Mouse (Mus musculus) CH12.LX (cell line): ENCODE results near the gene Tdrd12. TPM values are rescaled to one million over a fixed set of nuclear protein-coding genes. Genes with fewer than 3 reads are reported as not detected.

Experiments
- DNase-seq: peaks from one replicate; pipeline ENCODE4 v3.0.0-alpha.2; 2013; ENCODE audit errors: extremely low read depth
- H3K27ac ChIP-seq: 2 replicates; pipeline ENCODE4 v1.5.1; 2012; ENCODE audit warnings: low read depth, mild to moderate bottlenecking, control low read depth, moderate library complexity; ENCODE audit not compliant: insufficient read depth
- H3K27me3 ChIP-seq: replicated peaks from 2 replicates; pipeline ENCODE3; 2012; ENCODE audit warnings: inconsistent platforms
- H3K36me3 ChIP-seq, 2 experiments: replicated peaks in 1 of 2; 2 replicates each; pipeline versions ENCODE3 to v1.6.1; 2012; ENCODE audit warnings: inconsistent platforms in 1 of 2, low read length in 1 of 2, mild to moderate bottlenecking in 1 of 2, mixed read lengths in 1 of 2, moderate library complexity in 1 of 2; ENCODE audit not compliant: control insufficient read depth in 1 of 2, insufficient read depth in 1 of 2
- H3K4me1 ChIP-seq, 2 experiments: 2 replicates each; pipeline ENCODE4 v1.6.1; 2012; ENCODE audit warnings: inconsistent platforms in 1 of 2, moderate library complexity in 1 of 2; ENCODE audit not compliant: insufficient read depth in 2 of 2, control insufficient read depth in 1 of 2
- H3K4me2 ChIP-seq: 2 replicates; pipeline ENCODE4 v1.6.1; 2012; ENCODE audit warnings: low read depth, mild to moderate bottlenecking, control low read depth; ENCODE audit not compliant: poor library complexity, insufficient read depth, severe bottlenecking
- H3K4me3 ChIP-seq, 3 experiments: fragments of 150-350 bp in 1 of 3; sonication (generic) in 1 of 3; replicated peaks in 1 of 3; 2 replicates each; pipeline versions ENCODE3 to v1.5.1; 2011 to 2012; ENCODE audit warnings: low read depth in 2 of 3, low read length in 2 of 3, mild to moderate bottlenecking in 2 of 3, moderate library complexity in 2 of 3, control low read depth in 1 of 3, improper control_type of control experiment in 1 of 3, inconsistent platforms in 1 of 3, mixed read lengths in 1 of 3; ENCODE audit not compliant: poor library complexity in 1 of 3
- H3K79me2 ChIP-seq: replicated peaks from 2 replicates; pipeline ENCODE4 v1.6.1; 2012; ENCODE audit warnings: mild to moderate bottlenecking, moderate library complexity; ENCODE audit not compliant: control insufficient read depth, poor library complexity, insufficient read depth, severe bottlenecking; ENCODE audit errors: extremely low read depth
- H3K9ac ChIP-seq: 2 replicates; pipeline ENCODE4 v1.6.1; 2012; ENCODE audit warnings: low read depth, mild to moderate bottlenecking, control low read depth, moderate library complexity; ENCODE audit not compliant: insufficient read depth
- H3K9me3 ChIP-seq: replicated peaks from 2 replicates; pipeline ENCODE3; 2012; ENCODE audit warnings: low read length, inconsistent platforms, mixed read lengths
- BHLHE40 ChIP-seq: IDR thresholded peaks from 2 replicates; pipeline ENCODE4 v1.6.1; 2011; ENCODE audit warnings: mild to moderate bottlenecking, low read depth, low read length, improper control_type of control experiment
- CHD1 ChIP-seq: IDR thresholded peaks from 2 replicates; pipeline ENCODE4 v1.6.1; 2012; ENCODE audit warnings: low read depth, low read length, improper control_type of control experiment, inconsistent platforms
- CHD2 ChIP-seq: IDR thresholded peaks from 2 replicates; pipeline ENCODE4 v1.6.1; 2011; ENCODE audit warnings: low read length, improper control_type of control experiment
- CTCF ChIP-seq, 2 experiments: IDR thresholded peaks in 1 of 2; conservative IDR thresholded peaks in 1 of 2; 2 replicates each; pipeline ENCODE4 v1.5.1; 2011 to 2012; ENCODE audit warnings: low read depth in 2 of 2, low read length in 2 of 2, improper control_type of control experiment in 1 of 2, inconsistent platforms in 1 of 2, mild to moderate bottlenecking in 1 of 2, moderate library complexity in 1 of 2
- E2F4 ChIP-seq: IDR thresholded peaks from 2 replicates; pipeline ENCODE4 v1.6.1; 2011; ENCODE audit warnings: low read depth, low read length, improper control_type of control experiment; ENCODE audit not compliant: insufficient replicate concordance
- ELF1 ChIP-seq: IDR thresholded peaks from 2 replicates; pipeline ENCODE4 v1.6.1; 2014; ENCODE audit warnings: low read depth, mild to moderate bottlenecking, inconsistent platforms, low read length, improper control_type of control experiment
- EP300 ChIP-seq: IDR thresholded peaks from 2 replicates; pipeline ENCODE4 v1.6.1; 2011; ENCODE audit warnings: low read length, improper control_type of control experiment
- ETS1 ChIP-seq: conservative IDR thresholded peaks from 2 replicates; pipeline ENCODE4 v1.6.1; 2012; ENCODE audit warnings: low read depth, mild to moderate bottlenecking, inconsistent platforms, low read length, improper control_type of control experiment, moderate library complexity
- GABPA ChIP-seq: IDR thresholded peaks from 2 replicates; pipeline ENCODE4 v1.6.1; 2012; ENCODE audit warnings: low read depth, low read length, improper control_type of control experiment, inconsistent platforms; ENCODE audit not compliant: insufficient replicate concordance
- HCFC1 ChIP-seq: IDR thresholded peaks from 2 replicates; pipeline ENCODE4 v1.6.1; 2012; ENCODE audit warnings: low read depth, mild to moderate bottlenecking, inconsistent platforms, low read length, improper control_type of control experiment
- IRF4 ChIP-seq: IDR thresholded peaks from 2 replicates; pipeline ENCODE4 v1.6.1; 2014; ENCODE audit warnings: low read depth, mild to moderate bottlenecking, inconsistent platforms, low read length, improper control_type of control experiment
- JUN ChIP-seq: IDR thresholded peaks from 2 replicates; pipeline ENCODE4 v1.6.1; 2011; ENCODE audit warnings: low read depth, mild to moderate bottlenecking, low read length, improper control_type of control experiment, moderate library complexity; ENCODE audit not compliant: insufficient read depth
- JUND ChIP-seq: conservative IDR thresholded peaks from 2 replicates; pipeline ENCODE4 v1.6.1; 2011; ENCODE audit warnings: low read depth, low read length, improper control_type of control experiment
- KAT2A ChIP-seq: IDR thresholded peaks from 2 replicates; pipeline ENCODE4 v1.6.1; 2012; ENCODE audit warnings: low read length, improper control_type of control experiment, inconsistent platforms; ENCODE audit not compliant: insufficient replicate concordance
- MAFK ChIP-seq: IDR thresholded peaks from 2 replicates; pipeline ENCODE4 v1.6.1; 2011; ENCODE audit warnings: low read length, improper control_type of control experiment; ENCODE audit not compliant: insufficient replicate concordance
- MAX ChIP-seq: IDR thresholded peaks from 2 replicates; pipeline ENCODE4 v1.6.1; 2011; ENCODE audit warnings: low read length, improper control_type of control experiment
- MAZ ChIP-seq: IDR thresholded peaks from 2 replicates; pipeline ENCODE4 v1.6.1; 2012; ENCODE audit warnings: low read depth, mild to moderate bottlenecking, inconsistent platforms, low read length, improper control_type of control experiment, moderate library complexity
- MEF2A ChIP-seq: IDR thresholded peaks from 2 replicates; pipeline ENCODE4 v1.6.1; 2014; ENCODE audit warnings: low read depth, mild to moderate bottlenecking, inconsistent platforms, low read length, improper control_type of control experiment, borderline replicate concordance
- MXI1 ChIP-seq: IDR thresholded peaks from 2 replicates; pipeline ENCODE4 v1.6.1; 2011; ENCODE audit warnings: mild to moderate bottlenecking, low read depth, low read length, improper control_type of control experiment
- MYC ChIP-seq: IDR thresholded peaks from 2 replicates; pipeline ENCODE4 v1.6.1; 2011; ENCODE audit warnings: low read depth, mild to moderate bottlenecking, improper control_type of control experiment, low read length
- NELFE ChIP-seq: IDR thresholded peaks from 2 replicates; pipeline ENCODE4 v1.6.1; 2011; ENCODE audit warnings: low read depth, low read length, improper control_type of control experiment
- NRF1 ChIP-seq: IDR thresholded peaks from 2 replicates; pipeline ENCODE4 v1.6.1; 2014; ENCODE audit warnings: low read depth, mild to moderate bottlenecking, inconsistent platforms, low read length, improper control_type of control experiment, moderate library complexity
- PAX5 ChIP-seq: IDR thresholded peaks from 2 replicates; pipeline ENCODE4 v1.6.1; 2012; ENCODE audit warnings: low read length, inconsistent platforms, mixed read lengths
- POLR2A ChIP-seq: IDR thresholded peaks from 2 replicates; pipeline ENCODE4 v1.6.1; 2011; ENCODE audit warnings: low read depth, mild to moderate bottlenecking, improper control_type of control experiment, low read length
- POLR2AphosphoS2 ChIP-seq: IDR thresholded peaks from 2 replicates; pipeline ENCODE4 v1.6.1; 2011; ENCODE audit warnings: low read depth, low read length, improper control_type of control experiment
- RAD21 ChIP-seq: IDR thresholded peaks from 2 replicates; pipeline ENCODE4 v1.6.1; 2011; ENCODE audit warnings: low read depth, mild to moderate bottlenecking, low read length, improper control_type of control experiment, moderate library complexity
- RCOR1 ChIP-seq: conservative IDR thresholded peaks from 2 replicates; pipeline ENCODE4 v1.6.1; 2012; ENCODE audit warnings: low read depth, mild to moderate bottlenecking, inconsistent platforms, low read length, improper control_type of control experiment
- SIN3A ChIP-seq: IDR thresholded peaks from 2 replicates; pipeline ENCODE4 v1.6.1; 2012; ENCODE audit warnings: low read length, improper control_type of control experiment, inconsistent platforms
- SMC3 ChIP-seq: IDR thresholded peaks from 2 replicates; pipeline ENCODE4 v1.6.1; 2011; ENCODE audit warnings: low read depth, low read length, improper control_type of control experiment
- TBP ChIP-seq: conservative IDR thresholded peaks from 2 replicates; pipeline ENCODE4 v1.6.1; 2011; ENCODE audit warnings: low read depth, low read length, improper control_type of control experiment
- UBTF ChIP-seq: IDR thresholded peaks from 2 replicates; pipeline ENCODE4 v1.6.1; 2012; ENCODE audit warnings: low read depth, mild to moderate bottlenecking, inconsistent platforms, low read length, improper control_type of control experiment, moderate library complexity
- USF1 ChIP-seq: IDR thresholded peaks from 2 replicates; pipeline ENCODE4 v1.6.1; 2014; ENCODE audit warnings: low read depth, mild to moderate bottlenecking, inconsistent platforms, low read length, improper control_type of control experiment
- USF2 ChIP-seq: conservative IDR thresholded peaks from 2 replicates; pipeline ENCODE4 v1.6.1; 2011; ENCODE audit warnings: low read depth, low read length, improper control_type of control experiment
- ZC3H11A ChIP-seq: IDR thresholded peaks from 2 replicates; pipeline ENCODE4 v1.6.1; 2012; ENCODE audit warnings: low read depth, mild to moderate bottlenecking, inconsistent platforms, low read length, improper control_type of control experiment
- ZKSCAN1 ChIP-seq: IDR thresholded peaks from 2 replicates; pipeline ENCODE4 v1.6.1; 2012; ENCODE audit warnings: low read depth, inconsistent platforms, low read length, improper control_type of control experiment, borderline replicate concordance
- ZMIZ1 ChIP-seq: IDR thresholded peaks from 2 replicates; pipeline ENCODE4 v1.6.1; 2012; ENCODE audit warnings: low read depth, mild to moderate bottlenecking, inconsistent platforms, low read length, improper control_type of control experiment
- ZNF384 ChIP-seq: IDR thresholded peaks from 2 replicates; pipeline ENCODE4 v1.6.1; 2012; ENCODE audit warnings: low read depth, low read length, improper control_type of control experiment, inconsistent platforms
- dilution Hi-C: fragments of 300-500 bp; cut with MboI; formaldehyde crosslinking; loops from 2 replicates; pipeline ENCODE4 v1.14.3; 2020; ENCODE audit warnings: low sequenced_read_pairs; ENCODE audit not compliant: extremely low pct_unique_long_range_greater_than_20kb, extremely low pct_ligation_motif_present
- in situ Hi-C: fragments of 300-500 bp; cut with MboI; formaldehyde crosslinking; loops from 3 replicates; pipeline ENCODE4 v1.14.3; 2019; ENCODE audit warnings: low sequenced_read_pairs, low pct_ligation_motif_present, low pct_unique_long_range_greater_than_20kb, mixed read lengths
- polyA plus RNA-seq: library from polyadenylated mRNA; unstranded; fragments of >175 nt; gene quantifications from 2 replicates; pipeline ENCODE4 v1.2.1, GENCODE M21; 2012; ENCODE audit warnings: low read depth; ENCODE audit not compliant: insufficient read length
- total RNA-seq, 2 experiments: library from RNA; depleted of rRNA; stranded (reverse); fragments of 300-350 nt in 1 of 2; fragments of >200 nt in 1 of 2; gene quantifications; 2 replicates each; pipeline ENCODE4 v1.2.3; 2012 to 2014

The Tdrd12 gene
- total and polyA plus RNA-seq, 3 experiments, result 0.08 to 0.21 (median 0.19) TPM

DNA sequence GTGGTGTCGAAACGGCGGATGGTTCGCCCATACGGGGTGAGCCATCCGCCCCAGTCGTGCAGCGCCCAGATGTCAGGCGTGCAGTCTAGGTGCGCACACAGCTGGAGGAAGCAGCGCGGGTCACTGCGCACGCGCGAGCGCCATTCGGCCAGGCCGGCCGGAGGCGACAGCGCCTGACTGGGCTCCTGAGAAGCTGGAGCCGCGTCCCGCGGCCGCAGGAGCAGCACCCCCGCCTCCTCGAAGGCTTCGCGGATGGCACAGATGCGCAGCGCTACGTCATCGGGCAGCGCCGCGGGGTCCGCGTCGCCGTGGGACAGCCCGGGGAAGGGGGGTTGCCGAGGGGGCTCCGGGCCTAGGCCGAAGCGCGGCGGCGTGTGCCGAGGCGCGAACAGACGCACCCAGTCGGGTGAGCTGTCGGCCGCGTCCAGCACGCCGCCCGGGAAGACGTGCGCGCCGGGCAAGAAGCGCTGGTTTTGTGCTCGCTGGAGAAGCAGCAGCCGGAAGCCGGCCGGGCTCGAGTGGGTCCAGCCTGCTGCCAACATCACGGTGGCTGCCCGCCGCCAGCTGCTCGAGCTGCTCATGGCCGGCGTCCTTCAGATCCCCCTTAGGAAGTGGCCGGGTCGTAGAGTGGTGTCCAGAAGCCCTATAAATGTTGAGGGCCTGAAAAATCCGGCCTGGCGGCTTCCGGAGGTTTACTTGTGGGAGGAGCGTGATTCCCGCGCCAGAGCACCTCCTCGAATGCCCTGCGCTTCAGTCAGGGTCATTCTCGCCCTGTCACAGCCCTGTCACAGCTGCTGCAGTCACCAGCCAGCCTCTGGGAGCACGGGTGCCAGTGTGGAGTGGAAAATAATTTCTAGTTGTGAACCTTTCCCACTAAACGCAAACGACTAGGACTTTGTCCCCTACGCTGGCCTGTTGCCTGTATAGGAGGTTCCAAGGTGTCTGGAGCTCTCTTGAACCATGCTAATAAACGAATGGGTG is 18.0 kb upstream of the Tdrd12 start:
- peak overlapping the region; percentile 77 for H3K9ac ChIP-seq
- H3K4me2 ChIP-seq, result peak overlapping the region; percentile 52; the same call in 1 of the 2 replicates
- dilution Hi-C loops (no loop called here), in situ Hi-C loops (loop anchor here (25.0 kb wide), 1 partner anchor 168 kb away; the partner anchor contains the start of genes Cep89 and Faap24)
- peaks cover 0 to 14% of the 10 kb centered on the region in 2 experiments; a peak in 3 of 4 replicates for H3K4me1 ChIP-seq
- H3K9me3 ChIP-seq, result no peaks in the 10 kb centered on the region
- peak overlapping the region; percentile 86 to 94 (median 88) for H3K4me3 ChIP-seq
- H3K27me3 ChIP-seq, result no peaks in the 10 kb centered on the region
- H3K36me3 ChIP-seq, result peaks cover 7 to 21% of the 10 kb centered on the region in 2 experiments
- no peaks in the 10 kb centered on the region for H3K79me2 ChIP-seq
- peak overlapping the region; percentile 77 for H3K27ac ChIP-seq
- peak; percentile 85 for DNase-seq
- TF ChIP-seq NRF1 (peak; percentile 96), MXI1 (peak; percentile 52), CHD2 (no peak), E2F4 (0 out of 2 replicates have a peak, but pooled peaks have one; percentile 34), ZKSCAN1 (no peak), KAT2A (peak; percentile 70; the same call in 1 of the 2 replicates), POLR2A (peak; percentile 78), MAX (peak; percentile 52), HCFC1 (peak; percentile 80), TBP (0 out of 2 replicates have a peak, but pooled peaks have one; percentile 51), BHLHE40 (peak; percentile 94), ZC3H11A (no peak), POLR2AphosphoS2 (no peak), USF1 (no peak), ETS1 (peak; percentile 50), SMC3 (no peak), CHD1 (no peak; the same call in 1 of the 2 replicates), ELF1 (peak; percentile 51), ZNF384 (no peak), IRF4 (peak; percentile 64), GABPA (no peak; the same call in 1 of the 2 replicates), ZMIZ1 (peak; percentile 46; the same call in 1 of the 2 replicates), PAX5 (no peak), JUND (no peak), CTCF (conservative IDR thresholded peaks at IDR 0.05 in 1 of 2, IDR thresholded peaks at IDR 0.05 in 1 of 2; ENCODE audit: low read depth in 2 of 2, low read length in 2 of 2) (no peak), USF2 (no peak), NELFE (peak; percentile 72; the same call in 1 of the 2 replicates), JUN (no peak), RAD21 (no peak), MAZ (peak; percentile 73; the same call in 1 of the 2 replicates), SIN3A (peak; percentile 92; the same call in 1 of the 2 replicates), RCOR1 (no peak; the same call in 1 of the 2 replicates), EP300 (0 out of 2 replicates have a peak, but pooled peaks have one; percentile 20), UBTF (peak; percentile 87), MEF2A (peak; percentile 75), MAFK (no peak), MYC (0 out of 2 replicates have a peak, but pooled peaks have one; percentile 34)
